Mouse (Mus musculus): ENCODE data around the gene Dscam.

Gene Dscam

GRCm38 (mm10) chr16:96757588-96758313 is 412.8 kb downstream of the Dscam start:
- no peak for DNase-seq

GRCm38 (mm10) chr16:96756994-96757393 is 413.6 kb downstream of the Dscam start:
- no peak for DNase-seq

GRCm38 (mm10) chr16:96754971-96755504 is 415.5 kb downstream of the Dscam start:
- no peak for DNase-seq

- no peak for DNase-seq
These were observed 416.2 kb downstream of the Dscam start for GRCm38 (mm10) chr16:96754381-96754780.

GRCm38 (mm10) chr16:96753781-96754173 is 416.8 kb downstream of the Dscam start:
- DNase-seq: no peak

GRCm38 (mm10) chr16:96753164-96753780 is 417.3 kb downstream of the Dscam start:
- no peak for DNase-seq

- no peak for DNase-seq
These were observed 427.9 kb downstream of the Dscam start for GRCm38 (mm10) chr16:96742475-96743255.

GRCm38 (mm10) chr16:96741336-96741735 is 429.2 kb downstream of the Dscam start:
- DNase-seq: no peak

- DNase-seq: no peak
These were observed 430.2 kb downstream of the Dscam start for GRCm38 (mm10) chr16:96740073-96741055.

GRCm38 (mm10) chr16:96736501-96736900 is 434.1 kb downstream of the Dscam start:
- DNase-seq: no peak

- no peak for DNase-seq
These were observed 439.7 kb downstream of the Dscam start for GRCm38 (mm10) chr16:96730881-96731280.

- DNase-seq: no peak
These were observed 442.4 kb downstream of the Dscam start for GRCm38 (mm10) chr16:96727836-96728774.

- DNase-seq: no peak
These were observed 445.4 kb downstream of the Dscam start for GRCm38 (mm10) chr16:96725071-96725724.

GRCm38 (mm10) chr16:96724591-96724990 is 446.0 kb downstream of the Dscam start:
- DNase-seq: no peak

- DNase-seq: no peak
These were observed 446.4 kb downstream of the Dscam start for GRCm38 (mm10) chr16:96724123-96724522.

GRCm38 (mm10) chr16:96723066-96723669 is 447.4 kb downstream of the Dscam start:
- DNase-seq: no peak

GRCm38 (mm10) chr16:96722135-96722534 is 448.4 kb downstream of the Dscam start:
- no peak for DNase-seq

- no peak for DNase-seq
These were observed 449.3 kb downstream of the Dscam start for GRCm38 (mm10) chr16:96721241-96721640.

- DNase-seq: no peak
These were observed 449.9 kb downstream of the Dscam start for GRCm38 (mm10) chr16:96720666-96721065.

GRCm38 (mm10) chr16:96718221-96718620 is 452.3 kb downstream of the Dscam start:
- peak; percentile 24 for DNase-seq

Data from liver (tissue).